Mouse (Mus musculus): ENCODE data around the gene Naa25. TPM values are rescaled to one million over a fixed set of nuclear protein-coding genes. Genes with fewer than 3 reads are reported as not detected.
"Not testable (repeated sequence)": the region's sequence is repeated elsewhere in the genome, so short reads cannot be mapped to it uniquely, and the experiment has no call there.

Naa25 gene
- polyA plus RNA-seq (2015; fragmentation: Nextera tagmentation; extraction: Ambion mirVana): 35.1 and 35.9 TPM in 2 replicates

GRCm38 (mm10) chr5:121397187-121398145 is at the start of gene Naa25:
TSS of gene Naa25 (plus strand) at chr5:121397936.
- ATAC-seq (ENCODE audit: low read depth): peak; percentile 97
- no peaks in the 10 kb centered on the region for H3K36me3 ChIP-seq (ENCODE audit: control insufficient read depth, insufficient read depth, low read length)
- no peaks in the 10 kb centered on the region for H3K27me3 ChIP-seq (ENCODE audit: control insufficient read depth, insufficient read depth, low read depth, low read length)
- peak within 1 kb of the TSS; percentile 95 for H3K4me3 ChIP-seq (ENCODE audit: low read length)
- no peaks in the 10 kb centered on the region for H3K9me3 ChIP-seq (ENCODE audit: control insufficient read depth, low read length)
- peaks cover 18% of the 10 kb centered on the region for H3K4me1 ChIP-seq (replicated peaks; ENCODE audit: control insufficient read depth, insufficient read depth, low read length)
- WGBS: 10% methylated on average over 48 of the region's 53 CpGs
- H3K9ac ChIP-seq (ENCODE audit: low read length): peak within 1 kb of the TSS; percentile 86
- peak within 1 kb of the TSS; percentile 89 for H3K27ac ChIP-seq (ENCODE audit: low read length)
- H3K4me2 ChIP-seq (ENCODE audit: low read depth, low read length): peak within 1 kb of the TSS; percentile 95

- no peaks in the 10 kb centered on the region for H3K27me3 ChIP-seq (ENCODE audit: control insufficient read depth, insufficient read depth, low read depth, low read length)
- no peaks in the 10 kb centered on the region for H3K9me3 ChIP-seq (ENCODE audit: control insufficient read depth, low read length)
- no peaks in the 10 kb centered on the region for H3K4me1 ChIP-seq (replicated peaks; ENCODE audit: control insufficient read depth, insufficient read depth, low read length)
- H3K4me3 ChIP-seq (ENCODE audit: low read length): no peak overlapping the region
- H3K36me3 ChIP-seq (ENCODE audit: control insufficient read depth, insufficient read depth, low read length): peaks cover 48% of the 10 kb centered on the region
- no peak overlapping the region for H3K9ac ChIP-seq (ENCODE audit: low read length)
- 48% methylated on average over 9 of the region's 9 CpGs for WGBS
- H3K4me2 ChIP-seq (ENCODE audit: low read depth, low read length): no peak overlapping the region
- no peak for ATAC-seq (ENCODE audit: low read depth)
- no peak overlapping the region for H3K27ac ChIP-seq (ENCODE audit: low read length)
These were observed 38.5 kb upstream of the Naa25 start for GRCm38 (mm10) chr5:121359229-121359628.

- Histone ChIP-seq H3K9me3 (ENCODE audit: control insufficient read depth, low read length) (no peaks in the 10 kb centered on the region), H3K36me3 (ENCODE audit: control insufficient read depth, insufficient read depth, low read length) (peaks cover 54% of the 10 kb centered on the region), H3K9ac (ENCODE audit: low read length) (no peak overlapping the region), H3K27ac (ENCODE audit: low read length) (no peak overlapping the region), H3K27me3 (ENCODE audit: control insufficient read depth, insufficient read depth, low read depth, low read length) (no peaks in the 10 kb centered on the region), H3K4me2 (ENCODE audit: low read depth, low read length) (no peak overlapping the region), H3K4me3 (ENCODE audit: low read length) (no peak overlapping the region), H3K4me1 (replicated peaks; ENCODE audit: control insufficient read depth, insufficient read depth, low read length) (no peaks in the 10 kb centered on the region)
- ATAC-seq (ENCODE audit: low read depth): no peak
- WGBS: 76% methylated on average over 5 of the region's 5 CpGs
These were observed 36.0 kb upstream of the Naa25 start for GRCm38 (mm10) chr5:121361696-121362095.

GRCm38 (mm10) chr5:121363441-121363840 is 34.3 kb upstream of the Naa25 start:
- Histone ChIP-seq H3K27ac (ENCODE audit: low read length) (no peak overlapping the region), H3K4me3 (ENCODE audit: low read length) (no peak overlapping the region)
- WGBS: 83% methylated on average over 7 of the region's 7 CpGs

GRCm38 (mm10) chr5:121366449-121367225 is 31.1 kb upstream of the Naa25 start:
- 67% methylated on average over 16 of the region's 16 CpGs for WGBS
- peak; percentile 64 for ATAC-seq (ENCODE audit: low read depth)
- H3K36me3 ChIP-seq (ENCODE audit: control insufficient read depth, insufficient read depth, low read length): peaks cover 38% of the 10 kb centered on the region

More at GRCm38 (mm10) chr5:121363441-121363840, 34.3 kb upstream of the Naa25 start:
- Histone ChIP-seq H3K4me1 (replicated peaks; ENCODE audit: control insufficient read depth, insufficient read depth, low read length) (no peaks in the 10 kb centered on the region), H3K9me3 (ENCODE audit: control insufficient read depth, low read length) (no peaks in the 10 kb centered on the region), H3K4me2 (ENCODE audit: low read depth, low read length) (no peak overlapping the region), H3K27me3 (ENCODE audit: control insufficient read depth, insufficient read depth, low read depth, low read length) (no peaks in the 10 kb centered on the region), H3K9ac (ENCODE audit: low read length) (no peak overlapping the region), H3K36me3 (ENCODE audit: control insufficient read depth, insufficient read depth, low read length) (peaks cover 53% of the 10 kb centered on the region)
- no peak for ATAC-seq (ENCODE audit: low read depth)

GRCm38 (mm10) chr5:121367255-121367654 is 30.5 kb upstream of the Naa25 start:
- Histone ChIP-seq H3K36me3 (ENCODE audit: control insufficient read depth, insufficient read depth, low read length) (peaks cover 37% of the 10 kb centered on the region), H3K27me3 (ENCODE audit: control insufficient read depth, insufficient read depth, low read depth, low read length) (no peaks in the 10 kb centered on the region), H3K4me2 (ENCODE audit: low read depth, low read length) (no peak overlapping the region), H3K4me1 (replicated peaks; ENCODE audit: control insufficient read depth, insufficient read depth, low read length) (no peaks in the 10 kb centered on the region), H3K9ac (ENCODE audit: low read length) (no peak overlapping the region), H3K9me3 (ENCODE audit: control insufficient read depth, low read length) (no peaks in the 10 kb centered on the region), H3K27ac (ENCODE audit: low read length) (0 out of 2 replicates have a peak overlapping the region, but pooled peaks have one; percentile 20), H3K4me3 (ENCODE audit: low read length) (no peak overlapping the region)
- no peak for ATAC-seq (ENCODE audit: low read depth)
- 82% methylated on average over 4 of the region's 4 CpGs for WGBS

More at GRCm38 (mm10) chr5:121366449-121367225, 31.1 kb upstream of the Naa25 start:
- H3K4me1 ChIP-seq (replicated peaks; ENCODE audit: control insufficient read depth, insufficient read depth, low read length): no peaks in the 10 kb centered on the region
- no peak overlapping the region for H3K4me3 ChIP-seq (ENCODE audit: low read length)
- no peak overlapping the region for H3K9ac ChIP-seq (ENCODE audit: low read length)
- H3K4me2 ChIP-seq (ENCODE audit: low read depth, low read length): no peak overlapping the region
- no peaks in the 10 kb centered on the region for H3K9me3 ChIP-seq (ENCODE audit: control insufficient read depth, low read length)
- 0 out of 2 replicates have a peak overlapping the region, but pooled peaks have one; percentile 20 for H3K27ac ChIP-seq (ENCODE audit: low read length)
- H3K27me3 ChIP-seq (ENCODE audit: control insufficient read depth, insufficient read depth, low read depth, low read length): no peaks in the 10 kb centered on the region

- no peaks in the 10 kb centered on the region for H3K4me1 ChIP-seq (replicated peaks; ENCODE audit: control insufficient read depth, insufficient read depth, low read length)
- no peak overlapping the region for H3K27ac ChIP-seq (ENCODE audit: low read length)
- no peaks in the 10 kb centered on the region for H3K9me3 ChIP-seq (ENCODE audit: control insufficient read depth, low read length)
- H3K27me3 ChIP-seq (ENCODE audit: control insufficient read depth, insufficient read depth, low read depth, low read length): no peaks in the 10 kb centered on the region
- no peak overlapping the region for H3K4me3 ChIP-seq (ENCODE audit: low read length)
- 88% methylated on average over 6 of the region's 6 CpGs for WGBS
- H3K4me2 ChIP-seq (ENCODE audit: low read depth, low read length): no peak overlapping the region
- no peak overlapping the region for H3K9ac ChIP-seq (ENCODE audit: low read length)
- ATAC-seq (ENCODE audit: low read depth): no peak
- H3K36me3 ChIP-seq (ENCODE audit: control insufficient read depth, insufficient read depth, low read length): peaks cover 38% of the 10 kb centered on the region
These were observed 26.0 kb upstream of the Naa25 start for GRCm38 (mm10) chr5:121371712-121372111.

GRCm38 (mm10) chr5:121374790-121375189 is 22.9 kb upstream of the Naa25 start:
- Histone ChIP-seq H3K36me3 (ENCODE audit: control insufficient read depth, insufficient read depth, low read length) (peaks cover 52% of the 10 kb centered on the region), H3K4me2 (ENCODE audit: low read depth, low read length) (no peak overlapping the region), H3K4me3 (ENCODE audit: low read length) (no peak overlapping the region), H3K9me3 (ENCODE audit: control insufficient read depth, low read length) (no peaks in the 10 kb centered on the region), H3K27me3 (ENCODE audit: control insufficient read depth, insufficient read depth, low read depth, low read length) (no peaks in the 10 kb centered on the region), H3K9ac (ENCODE audit: low read length) (no peak overlapping the region), H3K27ac (ENCODE audit: low read length) (no peak overlapping the region), H3K4me1 (replicated peaks; ENCODE audit: control insufficient read depth, insufficient read depth, low read length) (no peaks in the 10 kb centered on the region)
- WGBS: 88% methylated on average over 3 of the region's 3 CpGs
- ATAC-seq (ENCODE audit: low read depth): no peak

- 75% methylated on average over 5 of the region's 5 CpGs for WGBS
These were observed 20.8 kb upstream of the Naa25 start for GRCm38 (mm10) chr5:121376972-121377371.

More at GRCm38 (mm10) chr5:121376972-121377371, 20.8 kb upstream of the Naa25 start:
- ATAC-seq (ENCODE audit: low read depth); H3K27me3 ChIP-seq (ENCODE audit: control insufficient read depth, insufficient read depth, low read depth, low read length); H3K4me3 ChIP-seq (ENCODE audit: low read length); H3K9ac ChIP-seq (ENCODE audit: low read length); H3K27ac ChIP-seq (ENCODE audit: low read length); H3K4me2 ChIP-seq (ENCODE audit: low read depth, low read length); H3K4me1 ChIP-seq (replicated peaks; ENCODE audit: control insufficient read depth, insufficient read depth, low read length); H3K9me3 ChIP-seq (ENCODE audit: control insufficient read depth, low read length): not testable (repeated sequence)
- H3K36me3 ChIP-seq (ENCODE audit: control insufficient read depth, insufficient read depth, low read length): peaks cover 68% of the 10 kb centered on the region
